Mouse (Mus musculus): ENCODE results near the gene Schip1. TPM values are rescaled to one million over a fixed set of nuclear protein-coding genes. Genes with fewer than 3 reads are reported as not detected.

Schip1 gene
- polyA plus RNA-seq, 1 experiment from 2014 or later, result 47.2 TPM

- Histone ChIP-seq H3K27me3 (ENCODE audit: control insufficient read depth, insufficient read depth, low read length) (no peaks in the 10 kb centered on the region), H3K4me2 (replicated peaks; ENCODE audit: low read depth, low read length) (no peak overlapping the region), H3K4me1 (ENCODE audit: control insufficient read depth, insufficient read depth, low read length) (no peaks in the 10 kb centered on the region), H3K36me3 (ENCODE audit: control insufficient read depth, insufficient read depth, low read length) (no peaks in the 10 kb centered on the region), H3K4me3 (ENCODE audit: low read depth, low read length) (no peak overlapping the region), H3K9ac (replicated peaks; ENCODE audit: low read depth, low read length) (no peak overlapping the region), H3K9me3 (ENCODE audit: control insufficient read depth, low read depth, low read length) (no peaks in the 10 kb centered on the region), H3K27ac (ENCODE audit: low read length) (no peak overlapping the region)
- no peak for ATAC-seq (ENCODE audit: insufficient number of reproducible peaks, insufficient read depth, low FRiP score, low read depth)
- 68% methylated on average over 4 of the region's 4 CpGs for WGBS
These were observed 36.7 kb downstream of the Schip1 start for GRCm38 (mm10) chr3:68101343-68101742.

GRCm38 (mm10) chr3:68105081-68105685 lies 40.6 kb downstream of the Schip1 start:
- H3K27ac ChIP-seq (ENCODE audit: low read length), result no peak overlapping the region
- ATAC-seq (ENCODE audit: insufficient number of reproducible peaks, insufficient read depth, low FRiP score, low read depth), result no peak
- H3K36me3 ChIP-seq (ENCODE audit: control insufficient read depth, insufficient read depth, low read length), result no peaks in the 10 kb centered on the region
- 73% methylated on average over 2 of the region's 2 CpGs for WGBS
- no peaks in the 10 kb centered on the region for H3K27me3 ChIP-seq (ENCODE audit: control insufficient read depth, insufficient read depth, low read length)
- H3K4me2 ChIP-seq (replicated peaks; ENCODE audit: low read depth, low read length), result no peak overlapping the region
- H3K9me3 ChIP-seq (ENCODE audit: control insufficient read depth, low read depth, low read length), result no peaks in the 10 kb centered on the region
- H3K4me1 ChIP-seq (ENCODE audit: control insufficient read depth, insufficient read depth, low read length), result no peaks in the 10 kb centered on the region
- H3K4me3 ChIP-seq (ENCODE audit: low read depth, low read length), result no peak overlapping the region
- no peak overlapping the region for H3K9ac ChIP-seq (replicated peaks; ENCODE audit: low read depth, low read length)

GRCm38 (mm10) chr3:68121338-68121737 lies 56.7 kb downstream of the Schip1 start:
- Histone ChIP-seq H3K4me1 (ENCODE audit: control insufficient read depth, insufficient read depth, low read length) (no peaks in the 10 kb centered on the region), H3K9ac (replicated peaks; ENCODE audit: low read depth, low read length) (no peak overlapping the region), H3K9me3 (ENCODE audit: control insufficient read depth, low read depth, low read length) (no peaks in the 10 kb centered on the region), H3K4me3 (ENCODE audit: low read depth, low read length) (no peak overlapping the region), H3K4me2 (replicated peaks; ENCODE audit: low read depth, low read length) (no peak overlapping the region), H3K27ac (ENCODE audit: low read length) (no peak overlapping the region), H3K27me3 (ENCODE audit: control insufficient read depth, insufficient read depth, low read length) (no peaks in the 10 kb centered on the region), H3K36me3 (ENCODE audit: control insufficient read depth, insufficient read depth, low read length) (no peaks in the 10 kb centered on the region)
- WGBS, result 55% methylated on average over 5 of the region's 5 CpGs
- ATAC-seq (ENCODE audit: insufficient number of reproducible peaks, insufficient read depth, low FRiP score, low read depth), result no peak

- Histone ChIP-seq H3K4me2 (replicated peaks; ENCODE audit: low read depth, low read length) (no peak overlapping the region), H3K9ac (replicated peaks; ENCODE audit: low read depth, low read length) (no peak overlapping the region), H3K27ac (ENCODE audit: low read length) (no peak overlapping the region), H3K36me3 (ENCODE audit: control insufficient read depth, insufficient read depth, low read length) (no peaks in the 10 kb centered on the region), H3K4me3 (ENCODE audit: low read depth, low read length) (no peak overlapping the region), H3K9me3 (ENCODE audit: control insufficient read depth, low read depth, low read length) (no peaks in the 10 kb centered on the region), H3K27me3 (ENCODE audit: control insufficient read depth, insufficient read depth, low read length) (no peaks in the 10 kb centered on the region), H3K4me1 (ENCODE audit: control insufficient read depth, insufficient read depth, low read length) (no peaks in the 10 kb centered on the region)
- 63% methylated on average over 6 of the region's 6 CpGs for WGBS
- ATAC-seq (ENCODE audit: insufficient number of reproducible peaks, insufficient read depth, low FRiP score, low read depth), result no peak
These were observed 61.8 kb downstream of the Schip1 start for GRCm38 (mm10) chr3:68126284-68126856.

GRCm38 (mm10) chr3:68130386-68130785 lies 65.8 kb downstream of the Schip1 start:
- 83% methylated on average over 1 of the region's 1 CpGs for WGBS
- Histone ChIP-seq H3K9me3 (ENCODE audit: control insufficient read depth, low read depth, low read length) (no peaks in the 10 kb centered on the region), H3K4me1 (ENCODE audit: control insufficient read depth, insufficient read depth, low read length) (no peaks in the 10 kb centered on the region), H3K27me3 (ENCODE audit: control insufficient read depth, insufficient read depth, low read length) (no peaks in the 10 kb centered on the region), H3K9ac (replicated peaks; ENCODE audit: low read depth, low read length) (no peak overlapping the region), H3K4me3 (ENCODE audit: low read depth, low read length) (no peak overlapping the region), H3K4me2 (replicated peaks; ENCODE audit: low read depth, low read length) (no peak overlapping the region), H3K36me3 (ENCODE audit: control insufficient read depth, insufficient read depth, low read length) (no peaks in the 10 kb centered on the region), H3K27ac (ENCODE audit: low read length) (no peak overlapping the region)
- no peak for ATAC-seq (ENCODE audit: insufficient number of reproducible peaks, insufficient read depth, low FRiP score, low read depth)

GRCm38 (mm10) chr3:68138833-68139627 lies 74.4 kb downstream of the Schip1 start:
- WGBS, result 78% methylated on average over 5 of the region's 5 CpGs
- ATAC-seq (ENCODE audit: insufficient number of reproducible peaks, insufficient read depth, low FRiP score, low read depth), result no peak
- Histone ChIP-seq H3K9me3 (ENCODE audit: control insufficient read depth, low read depth, low read length) (no peaks in the 10 kb centered on the region), H3K4me3 (ENCODE audit: low read depth, low read length) (no peak overlapping the region), H3K36me3 (ENCODE audit: control insufficient read depth, insufficient read depth, low read length) (no peaks in the 10 kb centered on the region), H3K9ac (replicated peaks; ENCODE audit: low read depth, low read length) (no peak overlapping the region), H3K27me3 (ENCODE audit: control insufficient read depth, insufficient read depth, low read length) (no peaks in the 10 kb centered on the region), H3K4me1 (ENCODE audit: control insufficient read depth, insufficient read depth, low read length) (no peaks in the 10 kb centered on the region), H3K4me2 (replicated peaks; ENCODE audit: low read depth, low read length) (no peak overlapping the region), H3K27ac (ENCODE audit: low read length) (no peak overlapping the region)

- ATAC-seq (ENCODE audit: insufficient number of reproducible peaks, insufficient read depth, low FRiP score, low read depth), result no peak
- no peaks in the 10 kb centered on the region for H3K27me3 ChIP-seq (ENCODE audit: control insufficient read depth, insufficient read depth, low read length)
- WGBS, result 82% methylated on average over 8 of the region's 8 CpGs
These were observed 86.1 kb downstream of the Schip1 start for GRCm38 (mm10) chr3:68150688-68151087.

GRCm38 (mm10) chr3:68160175-68160574 lies 95.6 kb downstream of the Schip1 start:
- 88% methylated on average over 1 of the region's 1 CpGs for WGBS
- ATAC-seq (ENCODE audit: insufficient number of reproducible peaks, insufficient read depth, low FRiP score, low read depth), result no peak
- H3K9ac ChIP-seq (replicated peaks; ENCODE audit: low read depth, low read length), result no peak overlapping the region
- H3K4me2 ChIP-seq (replicated peaks; ENCODE audit: low read depth, low read length), result no peak overlapping the region
- no peaks in the 10 kb centered on the region for H3K9me3 ChIP-seq (ENCODE audit: control insufficient read depth, low read depth, low read length)
- H3K27me3 ChIP-seq (ENCODE audit: control insufficient read depth, insufficient read depth, low read length), result no peaks in the 10 kb centered on the region
- H3K4me3 ChIP-seq (ENCODE audit: low read depth, low read length), result no peak overlapping the region
- H3K4me1 ChIP-seq (ENCODE audit: control insufficient read depth, insufficient read depth, low read length), result no peaks in the 10 kb centered on the region
- no peak overlapping the region for H3K27ac ChIP-seq (ENCODE audit: low read length)
- no peaks in the 10 kb centered on the region for H3K36me3 ChIP-seq (ENCODE audit: control insufficient read depth, insufficient read depth, low read length)

More at GRCm38 (mm10) chr3:68150688-68151087, 86.1 kb downstream of the Schip1 start:
- no peaks in the 10 kb centered on the region for H3K4me1 ChIP-seq (ENCODE audit: control insufficient read depth, insufficient read depth, low read length)
- H3K4me3 ChIP-seq (ENCODE audit: low read depth, low read length), result no peak overlapping the region
- H3K4me2 ChIP-seq (replicated peaks; ENCODE audit: low read depth, low read length), result no peak overlapping the region
- no peaks in the 10 kb centered on the region for H3K36me3 ChIP-seq (ENCODE audit: control insufficient read depth, insufficient read depth, low read length)
- H3K9ac ChIP-seq (replicated peaks; ENCODE audit: low read depth, low read length), result no peak overlapping the region
- H3K9me3 ChIP-seq (ENCODE audit: control insufficient read depth, low read depth, low read length), result no peaks in the 10 kb centered on the region
- H3K27ac ChIP-seq (ENCODE audit: low read length), result no peak overlapping the region
